Mouse (Mus musculus) liver (tissue): Measurements from ENCODE around the gene Iglon5.

Experiments used
- DNase-seq: peaks from one replicate; pipeline ENCODE4 v3.0.0-alpha.2; 2020; ENCODE audit warnings: mixed read lengths

Iglon5 gene

DNA sequence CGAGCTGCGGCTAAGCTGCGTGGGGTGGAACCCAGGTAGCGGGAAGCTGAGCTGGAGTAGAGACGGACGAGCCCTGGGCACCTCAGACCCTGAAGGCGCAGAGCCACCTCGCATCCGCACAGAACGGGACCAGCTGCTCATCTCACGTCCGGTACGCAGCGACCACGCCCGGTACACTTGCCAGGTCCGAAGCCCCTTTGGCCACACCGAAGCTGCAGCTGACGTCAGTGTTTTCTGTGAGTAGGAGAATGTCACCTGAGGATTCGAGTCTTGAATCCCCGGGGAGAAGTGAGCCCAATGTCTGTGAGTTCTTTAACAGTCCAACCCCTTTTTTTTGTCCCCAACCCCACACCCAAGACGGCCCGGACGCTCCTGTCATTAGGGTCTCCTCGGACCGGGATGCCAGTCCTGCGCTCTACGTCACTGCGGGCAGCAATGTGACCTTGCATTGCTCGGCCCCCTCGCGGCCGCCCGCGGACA is 25.0 kb downstream of the Iglon5 start:
- no peak for DNase-seq

DNA sequence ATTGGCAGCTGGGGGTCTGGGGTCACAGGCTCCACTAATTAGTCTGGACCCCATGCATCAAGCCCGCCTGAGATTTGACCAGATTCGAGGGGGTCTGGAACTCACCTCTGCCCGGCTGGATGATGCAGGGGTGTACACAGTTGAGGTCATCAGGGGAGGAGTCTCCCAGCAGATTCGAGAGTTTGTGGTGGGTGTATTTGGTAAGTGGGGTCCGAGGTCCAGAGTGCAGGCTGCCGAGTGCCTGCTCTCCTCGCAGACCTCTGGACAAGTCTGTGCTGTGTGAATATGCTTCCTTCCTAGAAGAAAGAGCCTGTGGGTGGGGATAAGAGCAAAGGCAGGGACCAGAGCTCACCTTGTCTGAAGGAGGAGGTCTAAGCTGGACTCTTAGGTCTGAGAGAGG is 25.9 kb downstream of the Iglon5 start:
- no peak for DNase-seq

DNA sequence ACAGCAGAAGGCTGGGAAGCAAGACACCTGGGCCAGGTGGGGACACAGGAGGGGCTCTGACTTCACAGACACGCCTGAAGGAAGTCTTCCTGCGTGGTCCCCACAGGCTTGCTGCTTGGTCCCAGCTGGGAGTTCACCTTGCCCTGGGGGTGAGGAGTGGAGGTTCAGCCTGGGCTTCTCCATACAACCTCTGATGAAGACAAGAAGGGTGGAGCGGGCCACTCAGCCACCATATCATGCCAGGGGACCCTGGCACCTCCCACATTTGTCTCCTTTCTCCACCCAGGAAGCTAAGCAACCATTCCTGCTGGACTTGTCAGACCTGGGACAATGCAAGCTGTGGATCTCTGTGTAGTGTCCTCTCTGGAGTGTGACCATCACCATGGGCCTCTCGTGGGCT is 27.0 kb downstream of the Iglon5 start, which contains the start of gene Vsig10l:
Gene Vsig10l, plus strand, starts transcription at position 301 of the 400 bp plus-strand sequence.
- no peak for DNase-seq

DNA sequence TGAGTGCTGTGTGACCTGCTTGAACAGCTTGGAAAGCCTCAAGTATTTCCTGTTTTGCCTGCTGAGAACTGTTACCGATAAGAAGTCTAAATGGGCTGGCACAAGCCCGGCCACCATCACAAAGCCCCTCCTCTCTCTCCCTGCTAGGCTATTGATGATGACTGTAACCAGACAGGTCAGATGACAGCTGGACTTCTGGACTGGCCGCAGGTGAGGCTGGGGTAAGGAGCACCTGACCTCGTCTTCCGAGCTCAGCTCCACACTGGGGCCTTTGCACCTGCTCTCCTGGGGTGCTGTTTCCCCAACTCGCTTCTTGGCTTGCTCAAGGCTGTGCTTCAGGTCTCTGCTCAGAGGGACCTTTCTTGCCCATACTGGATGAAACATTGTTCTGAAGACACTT is 35.5 kb downstream of the Iglon5 start:
- no peak for DNase-seq

DNA sequence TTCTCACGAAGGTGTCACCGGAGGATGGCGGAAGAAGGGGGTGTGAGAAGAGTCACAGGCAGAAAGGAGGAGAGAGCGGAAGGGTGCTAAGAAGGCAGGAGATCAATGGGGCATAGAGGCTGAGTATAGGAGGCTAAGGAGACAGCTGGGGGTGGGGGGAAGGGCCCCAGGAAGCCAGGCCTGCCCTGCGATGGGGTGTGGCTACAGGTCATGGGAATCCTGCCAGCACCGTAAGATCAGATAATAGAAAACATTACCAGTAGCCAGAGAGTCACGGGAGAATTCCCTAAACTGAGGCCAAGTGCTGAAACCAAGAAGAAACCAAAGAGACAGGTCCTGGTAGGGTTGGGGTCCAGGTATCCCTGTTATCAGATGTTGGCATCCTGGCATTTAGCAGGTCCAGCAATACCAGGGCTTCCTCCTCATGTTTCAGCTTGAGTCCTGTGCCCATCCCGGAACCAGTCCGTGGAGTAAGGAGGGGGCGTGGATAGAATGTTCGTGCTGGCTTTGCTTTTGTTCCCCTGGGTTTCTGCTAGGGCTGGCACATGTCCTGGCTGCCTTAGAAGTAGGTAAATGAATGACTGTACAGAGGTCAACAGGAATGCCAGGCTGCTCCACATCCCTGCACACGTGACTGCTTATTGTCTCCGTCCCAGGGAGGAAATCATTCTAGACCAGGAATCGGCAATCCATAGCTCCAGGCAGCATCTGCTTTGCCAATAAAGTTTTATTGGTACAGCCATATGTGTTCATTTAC is 36.1 kb downstream of the Iglon5 start:
- DNase-seq, result no peak

DNA sequence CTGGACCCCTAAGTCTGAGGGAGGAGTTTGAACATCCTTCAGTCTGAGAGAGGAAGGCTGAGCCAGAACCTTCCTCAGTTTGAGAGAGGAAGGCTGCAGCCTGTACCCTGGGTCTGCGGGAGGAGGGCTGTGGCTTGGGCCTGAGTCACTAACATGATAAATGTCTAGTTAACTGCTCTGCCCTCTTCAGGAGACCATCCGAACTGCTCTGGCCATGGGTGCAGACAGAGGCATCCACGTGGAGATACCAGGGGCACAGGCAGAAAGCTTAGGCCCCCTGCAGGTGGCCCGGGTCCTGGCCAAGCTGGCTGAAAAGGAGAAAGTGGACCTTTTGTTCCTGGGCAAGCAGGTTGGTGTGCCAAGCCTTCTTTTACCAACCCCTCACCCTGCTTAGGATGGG is 37.3 kb downstream of the Iglon5 start:
- DNase-seq, result peak; percentile 35

DNA sequence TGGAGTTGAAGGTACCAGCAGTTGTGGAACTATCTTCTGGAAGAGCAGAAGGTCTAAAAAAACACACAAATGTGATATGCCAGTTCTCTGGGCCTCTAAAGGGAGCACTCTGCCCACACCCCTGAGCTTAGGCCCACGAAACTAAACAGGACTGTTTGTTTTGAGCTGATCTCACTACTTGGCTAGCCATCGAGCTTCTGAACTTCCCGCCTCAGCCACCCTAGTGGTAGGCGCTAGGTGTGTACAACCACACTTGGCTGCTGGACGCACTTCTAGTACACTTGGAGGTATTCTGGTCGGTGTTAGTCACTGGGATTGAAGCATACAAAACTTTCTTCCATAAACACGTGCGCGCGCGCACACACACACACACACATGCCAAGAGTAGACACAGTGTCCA is 38.1 kb downstream of the Iglon5 start:
- DNase-seq, result no peak

DNA sequence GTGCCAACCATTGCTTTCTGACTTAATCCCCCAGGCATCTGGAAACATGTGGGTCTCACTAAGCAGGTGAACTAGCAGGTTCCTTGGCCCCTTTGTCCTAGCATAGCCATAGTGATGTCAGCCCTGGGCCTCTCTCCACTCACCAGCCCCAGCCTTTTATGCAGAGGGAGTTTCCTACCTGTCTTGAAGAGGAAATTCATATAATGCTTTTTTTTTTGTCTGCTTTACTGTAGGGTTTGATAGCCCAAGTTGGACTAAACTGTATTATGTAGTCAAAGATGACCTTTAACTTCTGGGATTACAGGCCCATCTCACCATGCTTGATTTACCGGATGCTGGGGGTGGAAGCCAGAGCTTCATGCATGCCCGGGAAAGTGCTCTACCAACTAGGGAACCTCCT is 40.1 kb downstream of the Iglon5 start:
- no peak for DNase-seq

DNA sequence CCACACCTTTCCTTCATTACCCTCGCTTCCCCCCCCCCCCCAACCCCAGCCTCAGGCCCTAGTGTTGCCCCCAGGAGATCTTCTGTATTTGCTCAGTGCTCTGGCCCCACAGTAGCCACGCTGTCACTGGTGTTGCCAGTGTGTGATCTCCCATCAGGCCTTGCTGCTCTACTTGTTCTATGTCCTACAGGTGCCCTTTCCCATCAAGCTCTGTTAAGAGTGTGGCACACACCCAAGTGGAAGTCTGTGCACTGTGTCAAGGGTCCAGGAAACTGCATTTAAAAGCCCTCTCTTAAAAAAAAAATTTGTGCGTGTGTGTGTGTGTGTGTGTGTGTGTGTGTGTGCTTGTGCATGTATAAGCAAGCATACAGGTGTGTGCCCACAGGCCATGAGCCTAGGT is 41.6 kb downstream of the Iglon5 start:
- DNase-seq, result no peak

DNA sequence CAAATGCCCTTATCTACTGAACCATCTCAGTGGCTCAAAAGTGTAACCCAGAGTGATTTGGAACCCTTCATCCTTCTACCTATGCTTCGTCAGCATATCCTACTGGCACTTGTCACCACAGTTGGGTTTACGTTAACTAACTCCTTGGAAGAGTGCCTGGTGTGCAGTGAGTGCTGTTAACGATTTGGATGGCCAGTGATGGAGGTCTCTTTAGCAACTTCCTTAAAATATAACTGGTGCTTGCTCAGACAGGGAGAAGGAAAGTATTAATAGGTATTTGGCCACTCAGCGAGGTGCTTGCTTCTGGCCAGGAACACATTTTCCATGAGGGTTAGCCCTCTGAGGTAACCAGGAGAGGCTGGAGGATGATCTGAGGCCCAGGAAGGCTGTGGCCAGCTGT is 42.1 kb downstream of the Iglon5 start:
- no peak for DNase-seq

DNA sequence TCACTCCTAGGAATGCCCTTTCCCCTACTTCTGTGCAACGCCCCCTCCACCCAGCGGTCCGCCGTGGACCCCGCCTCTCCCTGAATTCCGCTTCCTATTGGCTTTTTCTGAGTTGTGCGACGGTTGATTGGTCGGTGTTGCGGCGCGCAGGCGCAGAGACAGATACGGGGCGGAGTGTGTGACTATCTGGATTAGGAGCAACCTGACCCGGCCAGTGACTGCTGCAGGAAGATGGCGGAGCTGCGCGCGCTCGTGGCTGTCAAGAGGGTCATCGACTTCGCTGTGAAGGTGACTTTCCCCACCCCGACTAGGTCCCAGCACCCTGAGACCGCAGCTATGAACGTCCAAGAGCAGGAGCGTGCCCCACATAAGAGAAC is 46.0 kb downstream of the Iglon5 start, which contains the start of the genes Etfb and Gm45233:
Gene Etfb, plus strand, starts transcription at position 167 of the 377 bp plus-strand sequence.
Gene Gm45233, plus strand, starts transcription at position 212 of the 377 bp plus-strand sequence.
- peak; percentile 95 for DNase-seq

DNA sequence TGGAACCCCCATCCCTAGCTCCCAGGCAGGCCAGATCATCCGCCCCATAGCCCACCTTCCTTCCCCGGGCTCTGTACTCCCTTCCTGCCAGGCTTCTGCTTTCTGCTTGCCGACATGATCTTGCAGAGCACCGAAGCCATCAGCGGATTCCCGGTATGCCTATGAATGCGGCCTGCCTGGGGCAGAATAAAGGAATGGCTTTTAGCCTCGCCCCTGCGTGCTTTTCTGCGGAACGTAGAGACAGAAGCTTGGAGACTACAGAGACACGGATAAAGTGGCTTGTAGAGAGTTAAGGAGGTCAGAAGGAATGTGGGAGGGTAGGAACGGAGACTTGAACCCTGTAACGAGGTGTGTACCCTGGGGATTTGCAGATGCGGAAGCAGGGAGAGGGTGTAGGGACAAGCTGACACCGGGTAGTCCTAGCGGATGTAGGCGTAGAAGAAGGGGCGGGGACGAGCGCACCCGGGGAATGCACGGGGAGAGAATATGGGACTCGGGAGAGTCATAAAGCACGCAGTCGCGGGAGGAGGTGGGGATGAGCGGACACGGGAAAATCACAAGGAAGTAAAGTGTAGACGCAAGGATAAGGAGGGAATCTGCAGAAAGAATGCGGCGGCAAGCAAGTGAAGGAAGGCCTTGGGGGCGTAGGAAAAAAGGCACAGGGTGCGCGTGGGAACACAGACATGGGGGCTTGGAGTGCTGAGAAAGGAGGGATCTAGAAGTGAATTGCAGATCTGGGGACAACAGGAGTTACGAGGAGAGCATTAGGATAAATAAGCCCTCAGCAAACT is 46.6 kb downstream of the Iglon5 start:
- DNase-seq, result peak; percentile 80

DNA sequence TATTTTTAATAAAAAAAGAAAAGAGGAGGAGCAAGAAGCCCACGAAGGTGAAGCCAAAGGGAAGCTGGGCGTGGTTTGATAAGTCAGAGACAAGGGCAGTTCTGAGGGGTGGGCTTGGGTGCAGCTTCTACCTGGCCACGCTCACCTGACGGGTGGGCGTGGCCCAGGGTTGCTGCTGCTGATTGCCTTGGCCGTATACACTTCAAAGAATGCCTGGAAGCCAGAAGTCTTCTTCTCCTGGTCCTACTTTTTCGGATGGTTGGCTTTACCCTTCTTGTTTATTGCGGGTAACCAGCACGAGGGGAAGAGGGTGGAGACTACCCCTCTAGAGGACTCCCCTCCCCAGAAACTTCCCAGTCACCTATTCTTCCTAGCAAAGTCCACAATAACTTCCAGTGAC is 47.2 kb downstream of the Iglon5 start:
- DNase-seq, result no peak

DNA sequence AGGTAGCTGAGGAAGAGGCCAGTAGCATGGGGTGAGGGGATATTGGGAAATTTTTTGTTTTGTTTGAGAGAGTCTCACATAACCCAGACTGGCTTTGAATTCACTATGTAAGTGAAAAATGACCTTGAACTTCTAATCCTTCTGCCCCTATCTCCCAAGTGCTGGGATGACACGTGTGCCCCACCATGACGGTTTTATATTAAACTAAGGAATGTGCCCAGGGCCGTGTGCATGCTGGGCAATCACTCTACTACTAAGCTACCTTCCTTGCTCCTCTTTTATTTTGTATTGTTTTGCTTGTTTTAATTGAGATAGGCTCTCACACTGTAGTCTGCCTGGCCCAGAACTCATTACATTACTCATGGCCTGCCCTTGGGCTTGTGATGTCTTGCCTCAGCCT is 48.8 kb downstream of the Iglon5 start:
- DNase-seq, result no peak

DNA sequence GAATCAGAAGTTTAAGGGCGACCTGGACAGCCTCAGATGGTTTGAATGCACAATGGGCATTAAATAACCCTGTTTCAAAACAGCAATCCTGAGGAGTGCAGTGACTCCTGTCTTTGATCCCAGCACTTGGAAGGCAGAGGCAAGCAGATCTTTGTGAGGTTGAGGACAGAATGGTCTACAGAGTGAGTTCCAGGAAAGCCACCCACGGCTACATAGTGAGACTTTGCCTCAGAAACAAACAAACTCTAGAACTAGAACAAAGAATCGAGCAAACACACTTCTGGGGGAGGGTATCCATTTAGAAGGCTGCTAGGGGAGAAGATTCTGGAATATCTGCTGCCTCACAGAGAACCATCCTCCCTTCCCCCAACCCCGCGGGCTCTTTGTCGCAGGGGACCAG is 49.4 kb downstream of the Iglon5 start, which contains the start of gene Cldnd2:
Gene Cldnd2, plus strand, starts transcription at position 301 of the 400 bp plus-strand sequence.
- no peak for DNase-seq

DNA sequence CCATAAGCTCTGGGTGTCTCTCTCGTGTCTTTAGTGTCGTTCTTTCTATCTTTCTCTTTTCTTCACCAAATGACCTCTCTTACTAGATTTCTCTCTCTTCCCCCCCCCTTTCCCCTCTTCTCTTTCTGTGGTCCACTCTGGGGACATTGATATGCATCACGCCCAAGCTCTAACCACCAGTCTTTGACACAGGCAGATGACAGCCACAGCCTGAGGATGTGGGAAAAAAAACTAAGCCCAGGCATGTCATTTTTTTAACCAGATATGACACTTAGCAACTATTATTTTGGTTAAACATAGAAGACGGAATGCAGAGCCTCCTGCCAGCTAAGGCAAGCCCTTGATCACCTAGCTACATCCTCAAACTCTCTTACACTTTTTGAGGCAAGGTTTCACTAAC is 51.3 kb downstream of the Iglon5 start:
- DNase-seq, result no peak

DNA sequence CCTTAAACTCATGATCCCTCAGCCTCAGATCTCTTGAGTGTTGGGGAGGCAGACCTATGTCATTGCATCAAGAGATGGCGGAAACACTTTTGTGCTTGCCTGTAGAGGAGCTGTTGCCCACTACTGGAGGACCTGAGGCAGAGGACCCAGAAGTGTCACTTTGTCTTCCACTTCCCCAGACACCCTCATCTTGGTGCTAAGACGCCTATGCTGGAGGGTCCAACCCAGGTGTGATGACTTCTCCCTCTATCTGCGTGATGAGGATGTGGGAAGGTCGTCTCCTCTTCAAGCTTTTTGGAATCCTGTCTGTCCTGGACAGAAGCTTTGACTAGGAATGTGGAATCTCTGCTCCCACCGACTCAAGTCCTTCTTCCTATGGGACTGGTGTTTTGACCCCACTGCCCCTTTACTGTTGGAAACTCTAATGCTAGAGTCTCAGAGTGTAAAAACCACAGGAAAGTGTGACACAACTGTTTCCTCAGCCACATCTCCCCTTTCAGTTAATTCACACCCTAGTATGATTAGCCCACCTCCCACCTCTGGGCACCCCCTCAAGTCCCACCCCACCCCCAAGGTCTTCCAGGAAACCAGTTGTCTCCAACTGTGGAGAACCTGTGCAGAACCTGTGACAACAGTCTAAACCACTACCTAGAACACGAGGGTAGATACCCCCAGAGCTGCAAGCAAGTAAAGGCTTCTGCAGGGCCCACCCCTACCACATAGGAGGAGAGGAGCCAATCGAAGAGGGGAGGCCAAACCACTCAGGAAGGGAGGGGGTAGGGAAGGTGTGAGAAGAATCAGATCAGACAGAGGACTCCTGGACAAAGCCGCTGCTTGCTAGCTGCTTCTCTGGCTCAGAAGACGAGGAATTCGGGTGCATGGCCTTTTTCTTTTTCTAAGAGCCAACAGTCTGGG is 53.3 kb downstream of the Iglon5 start, which contains the start of gene Nkg7:
Gene Nkg7, plus strand, starts transcription at position 733 of the 915 bp plus-strand sequence.
- no peak for DNase-seq

DNA sequence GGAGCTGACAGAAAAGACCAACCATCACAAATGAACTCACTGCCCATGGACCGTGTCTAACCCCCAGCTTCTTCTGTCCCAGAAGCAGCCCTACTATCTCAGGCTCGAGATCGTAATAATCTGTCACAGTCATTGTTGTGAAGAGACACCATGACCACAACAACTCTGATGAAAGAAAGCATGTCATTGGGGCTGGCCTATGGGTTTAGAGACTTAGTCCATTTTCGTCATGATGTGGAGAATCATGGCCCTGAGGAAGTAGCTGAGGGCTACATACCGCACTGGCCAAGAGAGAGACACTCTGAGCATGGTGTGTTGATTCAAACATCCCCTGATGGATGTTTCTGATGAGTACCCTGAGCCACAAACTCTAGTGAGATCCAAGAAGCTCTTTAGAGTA is 55.2 kb downstream of the Iglon5 start:
- DNase-seq, result no peak

DNA sequence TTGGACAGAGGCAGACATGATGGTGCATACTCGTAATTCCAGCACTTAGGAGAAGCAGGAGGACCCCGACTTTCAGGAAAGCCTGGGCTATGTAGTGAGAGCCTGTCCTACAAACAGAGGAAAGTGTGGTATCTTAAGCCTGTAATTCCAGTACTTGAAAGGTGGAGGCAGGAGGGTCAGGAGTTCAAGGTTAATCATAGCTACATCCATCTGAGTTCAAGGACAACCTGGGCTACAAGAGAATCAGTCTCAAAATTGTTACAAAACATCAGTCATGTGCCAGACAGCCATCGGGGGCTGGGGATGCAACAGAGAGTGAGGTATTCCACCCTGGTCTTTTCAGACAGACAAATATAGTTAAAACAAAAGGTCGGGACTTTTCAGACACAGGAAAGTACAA is 57.0 kb downstream of the Iglon5 start:
- no peak for DNase-seq

DNA sequence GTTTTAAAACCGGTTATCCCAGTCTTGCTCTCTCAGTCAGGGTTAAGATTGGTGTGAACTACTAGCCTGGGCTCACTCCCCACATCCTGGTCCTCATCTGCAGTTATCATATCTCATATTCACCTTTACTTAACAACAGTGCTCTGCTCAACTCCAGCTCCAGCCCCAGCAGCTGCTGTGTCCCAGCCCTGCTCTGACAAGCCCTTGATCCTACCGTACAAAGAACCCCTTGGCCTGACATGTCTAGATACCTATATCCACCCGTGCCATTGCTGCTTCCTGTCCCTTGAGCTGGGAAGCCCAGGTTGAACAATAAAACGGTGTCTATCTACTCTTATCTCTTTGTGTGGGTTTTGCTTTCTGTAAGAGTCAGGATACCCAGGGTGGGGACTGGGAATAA is 60.4 kb downstream of the Iglon5 start:
- no peak for DNase-seq

DNA sequence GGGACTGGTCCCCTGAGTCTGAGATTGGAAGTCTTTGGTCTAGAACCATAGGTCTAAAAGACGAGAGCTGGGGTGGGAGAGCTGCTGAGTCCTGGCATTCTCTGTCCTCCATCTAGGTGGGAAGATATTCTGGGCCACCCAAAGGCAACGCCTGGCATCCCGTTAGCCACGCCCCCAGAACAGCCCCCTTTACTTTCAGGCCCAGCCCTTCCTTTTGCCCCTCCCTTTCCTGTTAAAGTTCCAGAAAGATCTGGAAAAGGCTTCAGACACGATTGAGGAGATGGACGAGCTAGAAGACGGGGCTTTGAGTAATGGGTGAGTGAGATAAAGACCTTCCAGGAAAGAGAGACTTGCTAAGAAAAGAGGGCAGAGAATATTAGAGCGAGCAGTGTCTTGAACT is 62.5 kb downstream of the Iglon5 start, which contains the start of gene Lim2:
Gene Lim2, plus strand, starts transcription at position 265 of the 400 bp plus-strand sequence.
- no peak for DNase-seq

DNA sequence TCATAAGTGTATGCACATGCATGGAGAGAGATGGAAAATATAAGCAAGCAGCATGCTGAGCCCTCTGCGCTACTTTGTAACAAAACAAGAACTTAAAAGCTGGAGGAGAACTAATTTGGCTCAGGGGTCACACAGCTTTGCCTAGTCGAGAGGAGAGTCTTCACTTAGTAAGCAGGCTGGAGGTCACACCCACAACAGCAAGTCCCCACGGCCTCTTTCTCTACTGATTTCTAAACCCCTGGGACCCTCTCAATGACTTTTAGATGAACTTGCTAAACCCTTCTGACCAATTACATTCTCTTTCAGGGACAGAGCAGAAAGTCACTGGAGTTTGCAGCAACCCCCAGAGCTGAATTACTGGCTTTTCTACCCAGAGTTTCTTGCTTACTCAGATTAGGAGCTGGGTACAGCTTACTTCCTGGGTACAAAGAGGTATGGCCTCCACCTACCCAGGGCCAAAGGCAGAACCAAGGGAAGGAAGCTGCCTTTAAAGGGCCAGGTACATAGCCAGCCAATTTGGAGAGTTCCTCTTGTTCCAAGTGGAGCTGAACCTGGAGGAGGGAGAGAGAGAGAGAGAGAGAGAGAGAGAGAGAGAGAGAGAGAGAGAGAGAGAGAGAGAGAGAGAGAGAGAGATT is 65.8 kb downstream of the Iglon5 start:
- no peak for DNase-seq
